Mouse (Mus musculus): Measurements from ENCODE around the gene Dmpk. TPM values are rescaled to one million over a fixed set of nuclear protein-coding genes. Genes with fewer than 3 reads are reported as not detected.

The Dmpk gene
- polyA plus RNA-seq, 1 experiment from 2014 or later, result 9.4 TPM

- H3K27me3 ChIP-seq (ENCODE audit: control insufficient read depth, insufficient read depth, low read length), result no peaks in the 10 kb centered on the region
- peaks cover 14% of the 10 kb centered on the region for H3K36me3 ChIP-seq (ENCODE audit: control insufficient read depth, insufficient read depth, low read length)
- H3K4me1 ChIP-seq (ENCODE audit: control insufficient read depth, insufficient read depth, low read length), result no peaks in the 10 kb centered on the region
- peak within 1 kb of the TSS; percentile 38 for H3K4me2 ChIP-seq (ENCODE audit: low read depth, low read length)
- H3K9ac ChIP-seq (replicated peaks; ENCODE audit: low read depth, low read length), result peak within 1 kb of the TSS; percentile 8; the same call in 1 of the 2 replicates
- WGBS, result 28% methylated on average over 33 of the region's 33 CpGs
- H3K9me3 ChIP-seq (ENCODE audit: control insufficient read depth, low read length), result no peaks in the 10 kb centered on the region
- ATAC-seq (ENCODE audit: low read depth), result peak; percentile 70
- peak within 1 kb of the TSS; percentile 5; the same call in 1 of the 2 replicates for H3K4me3 ChIP-seq (ENCODE audit: low read depth, low read length)
- no peak within 1 kb of the TSS for H3K27ac ChIP-seq (ENCODE audit: low read depth, low read length)
Observed at GRCm38 (mm10) chr7:19054047-19054776, 29.4 kb upstream of the Dmpk start, which contains the start of gene Rsph6a. TSS of gene Rsph6a (plus strand) at chr7:19054690.

- Histone ChIP-seq H3K9me3 (ENCODE audit: control insufficient read depth, low read length) (no peaks in the 10 kb centered on the region), H3K36me3 (ENCODE audit: control insufficient read depth, insufficient read depth, low read length) (peaks cover 11% of the 10 kb centered on the region), H3K9ac (replicated peaks; ENCODE audit: low read depth, low read length) (peak overlapping the region; percentile 8; the same call in 1 of the 2 replicates), H3K4me1 (ENCODE audit: control insufficient read depth, insufficient read depth, low read length) (no peaks in the 10 kb centered on the region), H3K4me2 (ENCODE audit: low read depth, low read length) (peak overlapping the region; percentile 38), H3K27me3 (ENCODE audit: control insufficient read depth, insufficient read depth, low read length) (no peaks in the 10 kb centered on the region), H3K4me3 (ENCODE audit: low read depth, low read length) (peak overlapping the region; percentile 5; the same call in 1 of the 2 replicates), H3K27ac (ENCODE audit: low read depth, low read length) (no peak overlapping the region)
- peak; percentile 36 for ATAC-seq (ENCODE audit: low read depth)
- 64% methylated on average over 9 of the region's 9 CpGs for WGBS
Observed at GRCm38 (mm10) chr7:19054777-19055076, 28.9 kb upstream of the Dmpk start.

DNA sequence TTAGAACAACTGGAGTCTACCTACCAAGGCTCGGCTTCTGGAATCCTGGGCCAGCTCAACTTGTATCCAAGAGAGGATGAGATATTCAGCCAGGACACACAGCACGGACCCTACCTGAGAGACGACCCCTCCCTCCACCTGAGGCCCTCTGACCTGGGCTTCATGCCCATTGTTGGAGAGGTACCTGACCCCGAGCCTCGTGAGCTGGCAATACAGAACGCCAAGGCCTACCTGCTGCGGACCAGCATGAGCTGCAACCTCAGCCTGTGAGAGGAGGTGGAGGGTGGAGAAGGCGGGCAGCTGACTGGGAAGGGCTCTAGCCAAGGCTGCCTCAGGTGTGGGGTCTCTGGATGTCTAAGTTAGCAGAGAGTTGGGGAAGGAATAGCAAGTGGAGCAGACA is 28.5 kb upstream of the Dmpk start:
- WGBS, result 92% methylated on average over 8 of the region's 8 CpGs

GRCm38 (mm10) chr7:19057405-19057804 is 26.2 kb upstream of the Dmpk start:
- no peak overlapping the region for H3K4me2 ChIP-seq (ENCODE audit: low read depth, low read length)
- no peaks in the 10 kb centered on the region for H3K4me1 ChIP-seq (ENCODE audit: control insufficient read depth, insufficient read depth, low read length)
- H3K27me3 ChIP-seq (ENCODE audit: control insufficient read depth, insufficient read depth, low read length), result no peaks in the 10 kb centered on the region
- no peak for ATAC-seq (ENCODE audit: low read depth)
- H3K9me3 ChIP-seq (ENCODE audit: control insufficient read depth, low read length), result no peaks in the 10 kb centered on the region
- no peaks in the 10 kb centered on the region for H3K36me3 ChIP-seq (ENCODE audit: control insufficient read depth, insufficient read depth, low read length)
- H3K27ac ChIP-seq (ENCODE audit: low read depth, low read length), result no peak overlapping the region
- no peak overlapping the region for H3K9ac ChIP-seq (replicated peaks; ENCODE audit: low read depth, low read length)
- 88% methylated on average over 10 of the region's 10 CpGs for WGBS
- no peak overlapping the region for H3K4me3 ChIP-seq (ENCODE audit: low read depth, low read length)

More for the DNA sequence above, 28.5 kb upstream of the Dmpk start:
- no peak overlapping the region for H3K9ac ChIP-seq (replicated peaks; ENCODE audit: low read depth, low read length)
- no peak overlapping the region for H3K4me3 ChIP-seq (ENCODE audit: low read depth, low read length)
- H3K27me3 ChIP-seq (ENCODE audit: control insufficient read depth, insufficient read depth, low read length), result no peaks in the 10 kb centered on the region
- ATAC-seq (ENCODE audit: low read depth), result no peak
- no peaks in the 10 kb centered on the region for H3K9me3 ChIP-seq (ENCODE audit: control insufficient read depth, low read length)
- H3K4me1 ChIP-seq (ENCODE audit: control insufficient read depth, insufficient read depth, low read length), result no peaks in the 10 kb centered on the region
- H3K4me2 ChIP-seq (ENCODE audit: low read depth, low read length), result no peak overlapping the region
- H3K27ac ChIP-seq (ENCODE audit: low read depth, low read length), result no peak overlapping the region
- H3K36me3 ChIP-seq (ENCODE audit: control insufficient read depth, insufficient read depth, low read length), result peaks cover 7% of the 10 kb centered on the region

DNA sequence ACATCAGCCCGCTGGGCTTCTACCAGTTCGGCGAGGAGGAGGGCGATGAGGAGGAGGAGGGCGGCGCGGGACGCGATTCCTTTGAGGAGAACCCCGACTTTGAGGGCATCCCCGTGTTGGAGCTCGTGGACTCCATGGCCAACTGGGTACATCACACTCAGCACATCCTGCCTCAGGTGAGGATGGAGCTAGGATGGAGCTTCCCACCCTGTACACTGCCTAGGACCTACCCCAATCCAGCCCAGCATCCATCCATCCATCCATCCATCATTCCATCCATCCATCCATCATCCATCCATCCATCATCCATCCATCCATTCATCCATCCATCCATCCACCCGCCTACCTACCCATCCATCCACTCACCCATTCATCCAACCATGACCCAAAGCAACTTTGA is 17.8 kb upstream of the Dmpk start:
- no peak overlapping the region for H3K4me3 ChIP-seq (ENCODE audit: low read depth, low read length)
- no peak for ATAC-seq (ENCODE audit: low read depth)

DNA sequence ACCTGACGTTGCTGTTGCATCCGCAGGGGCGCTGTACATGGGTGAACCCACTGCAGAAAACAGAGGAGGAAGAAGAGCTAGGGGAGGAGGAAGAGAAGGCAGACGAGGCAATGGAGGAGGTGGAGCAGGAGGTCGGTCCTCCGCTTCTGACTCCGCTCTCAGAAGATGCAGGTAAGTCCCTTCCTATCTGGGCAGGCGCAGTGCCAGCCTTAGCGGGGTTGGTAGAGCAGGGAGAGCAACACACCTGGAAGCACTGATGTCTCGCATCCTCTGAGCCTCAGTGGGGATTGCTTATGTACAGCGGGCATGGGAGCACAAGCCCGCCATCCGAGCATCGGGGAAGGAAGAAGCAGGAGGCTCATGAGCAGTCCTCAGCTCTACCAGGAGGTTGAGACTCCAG is 16.6 kb upstream of the Dmpk start:
- no peak overlapping the region for H3K4me3 ChIP-seq (ENCODE audit: low read depth, low read length)
- H3K27ac ChIP-seq (ENCODE audit: low read depth, low read length), result no peak overlapping the region
- WGBS, result 57% methylated on average over 14 of the region's 14 CpGs
- no peak overlapping the region for H3K9ac ChIP-seq (replicated peaks; ENCODE audit: low read depth, low read length)
- no peaks in the 10 kb centered on the region for H3K36me3 ChIP-seq (ENCODE audit: control insufficient read depth, insufficient read depth, low read length)
- no peaks in the 10 kb centered on the region for H3K9me3 ChIP-seq (ENCODE audit: control insufficient read depth, low read length)
- peaks cover 10% of the 10 kb centered on the region for H3K27me3 ChIP-seq (ENCODE audit: control insufficient read depth, insufficient read depth, low read length)
- no peaks in the 10 kb centered on the region for H3K4me1 ChIP-seq (ENCODE audit: control insufficient read depth, insufficient read depth, low read length)
- ATAC-seq (ENCODE audit: low read depth), result no peak
- H3K4me2 ChIP-seq (ENCODE audit: low read depth, low read length), result no peak overlapping the region

More for the DNA sequence above, 17.8 kb upstream of the Dmpk start:
- no peaks in the 10 kb centered on the region for H3K36me3 ChIP-seq (ENCODE audit: control insufficient read depth, insufficient read depth, low read length)
- H3K4me1 ChIP-seq (ENCODE audit: control insufficient read depth, insufficient read depth, low read length), result no peaks in the 10 kb centered on the region
- 49% methylated on average over 13 of the region's 13 CpGs for WGBS
- no peaks in the 10 kb centered on the region for H3K9me3 ChIP-seq (ENCODE audit: control insufficient read depth, low read length)
- H3K27me3 ChIP-seq (ENCODE audit: control insufficient read depth, insufficient read depth, low read length), result peaks cover 10% of the 10 kb centered on the region
- 0 out of 2 replicates have a peak overlapping the region, but pooled peaks have one; percentile 16 for H3K4me2 ChIP-seq (ENCODE audit: low read depth, low read length)
- H3K27ac ChIP-seq (ENCODE audit: low read depth, low read length), result no peak overlapping the region
- no peak overlapping the region for H3K9ac ChIP-seq (replicated peaks; ENCODE audit: low read depth, low read length)

GRCm38 (mm10) chr7:19067935-19068334 is 15.7 kb upstream of the Dmpk start:
- Histone ChIP-seq H3K27me3 (ENCODE audit: control insufficient read depth, insufficient read depth, low read length) (peaks cover 10% of the 10 kb centered on the region), H3K9ac (replicated peaks; ENCODE audit: low read depth, low read length) (no peak overlapping the region), H3K4me2 (ENCODE audit: low read depth, low read length) (no peak overlapping the region), H3K36me3 (ENCODE audit: control insufficient read depth, insufficient read depth, low read length) (no peaks in the 10 kb centered on the region), H3K4me1 (ENCODE audit: control insufficient read depth, insufficient read depth, low read length) (no peaks in the 10 kb centered on the region), H3K9me3 (ENCODE audit: control insufficient read depth, low read length) (no peaks in the 10 kb centered on the region), H3K27ac (ENCODE audit: low read depth, low read length) (no peak overlapping the region), H3K4me3 (ENCODE audit: low read depth, low read length) (no peak overlapping the region)
- no peak for ATAC-seq (ENCODE audit: low read depth)
- WGBS, result 77% methylated on average over 9 of the region's 14 CpGs

- H3K4me2 ChIP-seq (ENCODE audit: low read depth, low read length), result no peak overlapping the region
- H3K9ac ChIP-seq (replicated peaks; ENCODE audit: low read depth, low read length), result no peak overlapping the region
- H3K4me3 ChIP-seq (ENCODE audit: low read depth, low read length), result no peak overlapping the region
- peaks cover 10% of the 10 kb centered on the region for H3K27me3 ChIP-seq (ENCODE audit: control insufficient read depth, insufficient read depth, low read length)
- H3K36me3 ChIP-seq (ENCODE audit: control insufficient read depth, insufficient read depth, low read length), result no peaks in the 10 kb centered on the region
- H3K4me1 ChIP-seq (ENCODE audit: control insufficient read depth, insufficient read depth, low read length), result no peaks in the 10 kb centered on the region
- no peak for ATAC-seq (ENCODE audit: low read depth)
- 4% methylated on average over 2 of the region's 2 CpGs for WGBS
- no peaks in the 10 kb centered on the region for H3K9me3 ChIP-seq (ENCODE audit: control insufficient read depth, low read length)
- H3K27ac ChIP-seq (ENCODE audit: low read depth, low read length), result no peak overlapping the region
Observed at GRCm38 (mm10) chr7:19068707-19069106, 14.9 kb upstream of the Dmpk start.

- H3K36me3 ChIP-seq (ENCODE audit: control insufficient read depth, insufficient read depth, low read length), result no peaks in the 10 kb centered on the region
- H3K27me3 ChIP-seq (ENCODE audit: control insufficient read depth, insufficient read depth, low read length), result peaks cover 10% of the 10 kb centered on the region
- H3K4me2 ChIP-seq (ENCODE audit: low read depth, low read length), result no peak overlapping the region
- WGBS, result 48% methylated on average over 3 of the region's 3 CpGs
- no peak for ATAC-seq (ENCODE audit: low read depth)
- no peak overlapping the region for H3K4me3 ChIP-seq (ENCODE audit: low read depth, low read length)
- H3K9ac ChIP-seq (replicated peaks; ENCODE audit: low read depth, low read length), result no peak overlapping the region
- H3K9me3 ChIP-seq (ENCODE audit: control insufficient read depth, low read length), result no peaks in the 10 kb centered on the region
- H3K27ac ChIP-seq (ENCODE audit: low read depth, low read length), result no peak overlapping the region
- no peaks in the 10 kb centered on the region for H3K4me1 ChIP-seq (ENCODE audit: control insufficient read depth, insufficient read depth, low read length)
Observed at GRCm38 (mm10) chr7:19069500-19069899, 14.1 kb upstream of the Dmpk start.

Data from neural tube, embryonic 14.5 days (tissue).